Mouse (Mus musculus) ES-E14 (cell line): Measurements from ENCODE around the gene Ifngr1. TPM values are rescaled to one million over a fixed set of nuclear protein-coding genes. Genes with fewer than 3 reads are reported as not detected.

Experiments
- DNase-seq: peaks from one replicate; pipeline ENCODE4 v3.0.0-alpha.2; 2013; ENCODE audit warnings: low read depth, low spot score
- H3K27ac ChIP-seq: 2 replicates; pipeline ENCODE4 v1.5.1; 2012; ENCODE audit warnings: low read depth, mild to moderate bottlenecking, low read length, moderate library complexity, mixed read lengths; ENCODE audit not compliant: poor library complexity, insufficient read depth, severe bottlenecking
- H3K36me3 ChIP-seq: 2 replicates; pipeline ENCODE4 v1.6.1; 2012; ENCODE audit warnings: mild to moderate bottlenecking, low read length, moderate library complexity, mixed read lengths; ENCODE audit not compliant: control insufficient read depth, poor library complexity, insufficient read depth, severe bottlenecking
- H3K4me1 ChIP-seq, 2 experiments: fragments of 150-350 bp in 1 of 2; sonication (generic) in 1 of 2; 2 replicates each; pipeline ENCODE4 v1.6.1; 2012; ENCODE audit warnings: low read length in 2 of 2, mild to moderate bottlenecking in 1 of 2, mixed read lengths in 1 of 2; ENCODE audit not compliant: control insufficient read depth in 2 of 2, insufficient read depth in 2 of 2, poor library complexity in 1 of 2
- H3K4me3 ChIP-seq, 2 experiments: fragments of 150-350 bp in 1 of 2; sonication (generic) in 1 of 2; 2 replicates each; pipeline ENCODE4 v1.5.1; 2012; ENCODE audit warnings: low read length in 2 of 2, low read depth in 1 of 2, mild to moderate bottlenecking in 1 of 2, mixed read lengths in 1 of 2; ENCODE audit not compliant: insufficient read depth in 1 of 2, poor library complexity in 1 of 2, severe bottlenecking in 1 of 2
- H3K9ac ChIP-seq: 2 replicates; pipeline ENCODE4 v1.6.1; 2012; ENCODE audit warnings: low read depth, mild to moderate bottlenecking, low read length, mixed read lengths; ENCODE audit not compliant: poor library complexity, insufficient read depth, severe bottlenecking
- H3K9me3 ChIP-seq: fragments of 150-350 bp; sonication (generic); 2 replicates; pipeline ENCODE4 v1.6.1; 2012; ENCODE audit warnings: low read depth, mild to moderate bottlenecking, low read length; ENCODE audit not compliant: control insufficient read depth, insufficient read depth
- CHD2 ChIP-seq: IDR thresholded peaks from 2 replicates; pipeline ENCODE4 v1.6.1; 2014; ENCODE audit warnings: mild to moderate bottlenecking, low read depth, low read length, inconsistent platforms
- HCFC1 ChIP-seq: IDR thresholded peaks from 2 replicates; pipeline ENCODE4 v1.6.1; 2012; ENCODE audit warnings: low read length, inconsistent platforms, borderline replicate concordance; ENCODE audit not compliant: insufficient read depth
- MAFK ChIP-seq: IDR thresholded peaks from 2 replicates; pipeline ENCODE4 v1.6.1; 2014; ENCODE audit warnings: mild to moderate bottlenecking, low read depth, low read length, inconsistent platforms; ENCODE audit not compliant: insufficient read depth
- ZC3H11A ChIP-seq: IDR thresholded peaks from 2 replicates; pipeline ENCODE4 v1.6.1; 2012; ENCODE audit warnings: low read depth, mild to moderate bottlenecking, inconsistent platforms, low read length, borderline replicate concordance
- ZNF384 ChIP-seq: IDR thresholded peaks from 2 replicates; pipeline ENCODE4 v1.6.1; 2012; ENCODE audit warnings: low read depth, low read length, inconsistent platforms
- in situ Hi-C, 2 experiments: fragments of 600-800 bp; cut with MboI; formaldehyde crosslinking; loops; one replicate each; pipeline ENCODE4 v1.15.1; 2025; ENCODE audit warnings: low sequenced_read_pairs in 2 of 2, inconsistent platforms in 1 of 2; ENCODE audit not compliant: unreplicated experiment in 2 of 2
- total RNA-seq: library from RNA; depleted of rRNA; stranded (reverse); fragments of 300-350 nt; gene quantifications from 2 replicates; pipeline ENCODE4 v1.2.3, GENCODE M21; 2012

Gene Ifngr1
- total RNA-seq, 1 experiment = 8.3 TPM

GRCm38 (mm10) chr10:19567481-19567880 is 24.3 kb upstream of the Ifngr1 start:
- Histone ChIP-seq H3K4me3 (no peak overlapping the region), H3K36me3 (no peaks in the 10 kb centered on the region), H3K4me1 (no peaks in the 10 kb centered on the region), H3K9ac (no peak overlapping the region), H3K9me3 (no peaks in the 10 kb centered on the region), H3K27ac (no peak overlapping the region)
- no peak for TF ChIP-seq MAFK
- TF ChIP-seq ZNF384 = no peak
- no peak for TF ChIP-seq CHD2
- TF ChIP-seq HCFC1 = no peak
- TF ChIP-seq ZC3H11A = no peak
- in situ Hi-C loops = no loop called here
- DNase-seq = peak; percentile 20

GRCm38 (mm10) chr10:19570288-19570687 is 21.5 kb upstream of the Ifngr1 start:
- no peaks in the 10 kb centered on the region for H3K9me3 ChIP-seq
- H3K4me3 ChIP-seq = no peak overlapping the region
- no peaks in the 10 kb centered on the region for H3K4me1 ChIP-seq
- in situ Hi-C loops = no loop called here
- H3K9ac ChIP-seq = no peak overlapping the region
- no peak overlapping the region for H3K27ac ChIP-seq
- no peak for DNase-seq
- H3K36me3 ChIP-seq = no peaks in the 10 kb centered on the region
- no peak for TF ChIP-seq ZC3H11A
- no peak for TF ChIP-seq HCFC1
- TF ChIP-seq CHD2 = no peak
- no peak for TF ChIP-seq MAFK
- TF ChIP-seq ZNF384 = no peak

GRCm38 (mm10) chr10:19570716-19571115 is 21.0 kb upstream of the Ifngr1 start:
- TF ChIP-seq ZNF384 = no peak
- Histone ChIP-seq H3K36me3 (no peaks in the 10 kb centered on the region), H3K27ac (no peak overlapping the region), H3K9me3 (no peaks in the 10 kb centered on the region), H3K4me1 (no peaks in the 10 kb centered on the region), H3K4me3 (no peak overlapping the region), H3K9ac (no peak overlapping the region)
- no peak for DNase-seq
- in situ Hi-C loops = no loop called here

GRCm38 (mm10) chr10:19577571-19577970 is 14.2 kb upstream of the Ifngr1 start:
- in situ Hi-C loops = no loop called here
- no peak for TF ChIP-seq ZNF384
- no peak for TF ChIP-seq MAFK
- no peak for TF ChIP-seq HCFC1
- no peak for TF ChIP-seq CHD2
- TF ChIP-seq ZC3H11A = no peak
- no peak overlapping the region for H3K4me3 ChIP-seq
- DNase-seq = no peak
- H3K27ac ChIP-seq = no peak overlapping the region
- H3K9me3 ChIP-seq = no peaks in the 10 kb centered on the region
- no peaks in the 10 kb centered on the region for H3K36me3 ChIP-seq
- no peaks in the 10 kb centered on the region for H3K4me1 ChIP-seq
- no peak overlapping the region for H3K9ac ChIP-seq

- in situ Hi-C loops = no loop called here
- no peak overlapping the region for H3K9ac ChIP-seq
- no peaks in the 10 kb centered on the region for H3K4me1 ChIP-seq
- TF ChIP-seq CHD2 (no peak), ZC3H11A (no peak), ZNF384 (no peak), MAFK (no peak), HCFC1 (no peak)
- H3K36me3 ChIP-seq = no peaks in the 10 kb centered on the region
- no peaks in the 10 kb centered on the region for H3K9me3 ChIP-seq
- DNase-seq = no peak
- H3K27ac ChIP-seq = no peak overlapping the region
- H3K4me3 ChIP-seq = no peak overlapping the region
These were observed 13.7 kb upstream of the Ifngr1 start for GRCm38 (mm10) chr10:19578001-19578400.
